In genomic region chr4:126508110-126508899, GRCm38 (mm10) we compare ENCODE assay signal across 23 mouse cellular contexts. TPM values are rescaled to one million over a fixed set of nuclear protein-coding genes. Genes with fewer than 3 reads are reported as not detected.
A peak's percentile ranks its signal among the peaks of the same experiment; 100 is the strongest.
DNase-seq lines count a peak whose midpoint lies in the region; ATAC-seq and TF ChIP-seq lines count a peak whose summit lies in the region.
"Had no signal": no experiment of that assay in that cellular context is flagged by ENCODE, and none has a peak within 500 bp of the region (broad histone marks: within the 10 kb centered on the region; RNA-seq: fewer than 3 reads in every experiment).

No protein-coding gene starts in this region.

- no peak overlapping the region for H3K4me2 ChIP-seq in embryonic facial prominence, embryonic 15.5 days (replicated peaks)
- H3K4me2 ChIP-seq in stomach, postnatal 0 days (replicated peaks; ENCODE audit: low read depth): no peak overlapping the region
- H3K4me2 ChIP-seq in hindbrain, embryonic 11.5 days (replicated peaks; ENCODE audit: low read depth, low read length): no peak overlapping the region
- H3K4me2 ChIP-seq: hindbrain, embryonic 13.5 days; neural tube, embryonic 15.5 days had no signal

- H3K27ac ChIP-seq in kidney, adult 2 months (ENCODE audit: insufficient read depth, low read depth, low read length): no peak overlapping the region
- H3K27ac ChIP-seq in embryonic facial prominence, embryonic 15.5 days (replicated peaks): peak overlapping the region; percentile 40; the same call in 1 of the 2 replicates
- peak overlapping the region; percentile 71 for H3K27ac ChIP-seq in stomach, postnatal 0 days (replicated peaks)
- H3K27ac ChIP-seq in hindbrain, embryonic 11.5 days (ENCODE audit: low read depth, low read length): no peak overlapping the region
- H3K27ac ChIP-seq: heart, adult 2 months; hindbrain, embryonic 13.5 days; layer of hippocampus, adult 2 months; midbrain, embryonic 10.5 days; neural tube, embryonic 15.5 days had no signal

- H3K27me3 ChIP-seq in kidney, adult 2 months (replicated peaks; ENCODE audit: control insufficient read depth, insufficient read depth, low read length): no peaks in the 10 kb centered on the region
- no peaks in the 10 kb centered on the region for H3K27me3 ChIP-seq in embryonic facial prominence, embryonic 15.5 days
- H3K27me3 ChIP-seq in stomach, postnatal 0 days (ENCODE audit: control insufficient read depth, insufficient read depth, low read length): no peaks in the 10 kb centered on the region
- no peaks in the 10 kb centered on the region for H3K27me3 ChIP-seq in hindbrain, embryonic 11.5 days (ENCODE audit: control insufficient read depth, insufficient read depth, low read length)
- H3K27me3 ChIP-seq: hindbrain, embryonic 13.5 days; neural tube, embryonic 15.5 days; Patski had no signal

- no peak overlapping the region for H3K9ac ChIP-seq in embryonic facial prominence, embryonic 15.5 days
- no peak overlapping the region for H3K9ac ChIP-seq in stomach, postnatal 0 days (ENCODE audit: low read length)
- no peak overlapping the region for H3K9ac ChIP-seq in hindbrain, embryonic 11.5 days (ENCODE audit: low read depth, low read length)
- H3K9ac ChIP-seq: hindbrain, embryonic 13.5 days; neural tube, embryonic 15.5 days had no signal

- no peak; the same call in 1 of the 2 replicates for ATAC-seq in embryonic facial prominence, embryonic 15.5 days (ENCODE audit: insufficient number of reproducible peaks, low FRiP score, low TSS enrichment, low read depth)
- peak; percentile 86 for ATAC-seq in megakaryocyte progenitor cell, adult 5-6 weeks (replicated peaks; ENCODE audit: poor library complexity)
- ATAC-seq in stomach, postnatal 0 days (ENCODE audit: low FRiP score, low TSS enrichment): peak; percentile 69
- ATAC-seq in hindbrain, embryonic 11.5 days (ENCODE audit: low FRiP score): no peak
- ATAC-seq: CD4-positive, CD25-positive, alpha-beta regulatory T cell, adult 4 months; forebrain, embryonic 16.5 days; inflammation-experienced regulatory T-cells, adult 6 months; Patski had no signal

- TF ChIP-seq CTCF in kidney, adult 2 months (conservative IDR thresholded peaks at IDR 0.05; ENCODE audit: insufficient read depth, insufficient read length, low read depth, low read length): no peak
- TF ChIP-seq CTCF in stomach, postnatal 0 days (IDR thresholded peaks at IDR 0.05; ENCODE audit: low read depth): no peak

- no peak overlapping the region for H3K4me3 ChIP-seq in kidney, adult 2 months (ENCODE audit: insufficient read depth, low read depth, low read length)
- H3K4me3 ChIP-seq in embryonic facial prominence, embryonic 15.5 days (replicated peaks): no peak overlapping the region
- H3K4me3 ChIP-seq in stomach, postnatal 0 days (ENCODE audit: low read depth, low read length): no peak overlapping the region
- H3K4me3 ChIP-seq in hindbrain, embryonic 11.5 days (ENCODE audit: low read depth, low read length): no peak overlapping the region
- H3K4me3 ChIP-seq: heart, adult 2 months; hindbrain, embryonic 13.5 days; layer of hippocampus, adult 2 months; midbrain, embryonic 10.5 days; neural tube, embryonic 15.5 days had no signal

- H3K9me3 ChIP-seq in embryonic facial prominence, embryonic 15.5 days (replicated peaks): no peaks in the 10 kb centered on the region
- no peaks in the 10 kb centered on the region for H3K9me3 ChIP-seq in stomach, postnatal 0 days (ENCODE audit: control insufficient read depth, low read length)
- H3K9me3 ChIP-seq in hindbrain, embryonic 11.5 days (ENCODE audit: control insufficient read depth, low read length): no peaks in the 10 kb centered on the region
- H3K9me3 ChIP-seq: hindbrain, embryonic 13.5 days; neural tube, embryonic 15.5 days had no signal

- no peaks in the 10 kb centered on the region for H3K4me1 ChIP-seq in kidney, adult 2 months (ENCODE audit: control insufficient read depth, insufficient read depth, low read length)
- H3K4me1 ChIP-seq in embryonic facial prominence, embryonic 15.5 days: no peaks in the 10 kb centered on the region
- no peaks in the 10 kb centered on the region for H3K4me1 ChIP-seq in stomach, postnatal 0 days (replicated peaks; ENCODE audit: control insufficient read depth, insufficient read depth)
- H3K4me1 ChIP-seq in hindbrain, embryonic 11.5 days (replicated peaks; ENCODE audit: control insufficient read depth, insufficient read depth, low read length): no peaks in the 10 kb centered on the region
- H3K4me1 ChIP-seq: hindbrain, embryonic 13.5 days; neural tube, embryonic 15.5 days had no signal

- no peak for TF ChIP-seq POLR2A in kidney, adult 2 months (IDR thresholded peaks at IDR 0.05; ENCODE audit: low read depth, low read length)

- WGBS in kidney, adult 2 months: 64% methylated on average over 14 of the region's 14 CpGs
- 66% methylated on average over 14 of the region's 14 CpGs for WGBS in embryonic facial prominence, embryonic 15.5 days
- WGBS in stomach, postnatal 0 days: 59% methylated on average over 14 of the region's 14 CpGs
- 79% methylated on average over 14 of the region's 14 CpGs for WGBS in hindbrain, embryonic 11.5 days

- peak; percentile 18 for DNase-seq in kidney, adult 2 months
- no peak for DNase-seq in kidney, postnatal 10 days
- DNase-seq in stomach, postnatal 0 days (ENCODE audit: low spot score): peak; percentile 24
- DNase-seq in right cerebral cortex, postnatal 36 days (ENCODE audit: low spot score in 2 of 2): no peak
- DNase-seq in hindbrain, embryonic 11.5 days (ENCODE audit: low spot score): no peak
- DNase-seq: adrenal gland, adult 2 months; cerebellum, adult 11-12 months; cerebellum, postnatal 14 days; gastrocnemius, postnatal 14 days; heart, adult 2 months; kidney, postnatal 14 days; lung, postnatal 4 days; right cerebral cortex, postnatal 14 days had no signal

- no peak for TF ChIP-seq EP300 in stomach, postnatal 0 days (optimal IDR thresholded peaks at IDR 0.05)

- no peaks in the 10 kb centered on the region; the same call in none of the 2 replicates for H3K36me3 ChIP-seq in kidney, adult 2 months (ENCODE audit: control insufficient read depth, insufficient read depth, low read length)
- H3K36me3 ChIP-seq in embryonic facial prominence, embryonic 15.5 days: peaks cover 29% of the 10 kb centered on the region; the same call in 1 of the 2 replicates
- peaks cover 2% of the 10 kb centered on the region; the same call in 1 of the 2 replicates for H3K36me3 ChIP-seq in stomach, postnatal 0 days (ENCODE audit: control insufficient read depth, insufficient read depth, low read length)
- 0 out of 2 replicates have a peak, but pooled peaks cover 2% of the 10 kb centered on the region for H3K36me3 ChIP-seq in hindbrain, embryonic 11.5 days (ENCODE audit: control insufficient read depth, insufficient read depth, low read length)

RNA-seq across cellular contexts. Expression of gene Ago4, which starts 25.0 kb away (rescaled TPM):
- 0.95 and 1.1 TPM in 2 replicates for polyA plus RNA-seq in kidney, adult 2 months (2012; rRNA removed)
- 3.1 and 3.2 TPM in 2 replicates for polyA plus RNA-seq in embryonic facial prominence, embryonic 15.5 days (2015; fragmentation: Nextera tagmentation; extraction: Ambion mirVana)
- total RNA-seq in megakaryocyte progenitor cell, adult 5-6 weeks (2015): 2.0 and 2.1 TPM in 2 replicates
- total RNA-seq in megakaryocyte progenitor cell, adult 5-6 weeks (2017): 3.2 and 4.9 TPM in 2 replicates
- 1.6 and 1.7 TPM in 2 replicates for polyA plus RNA-seq in stomach, postnatal 0 days (2015; fragmentation: Nextera tagmentation; extraction: Ambion mirVana)
- polyA plus RNA-seq in hindbrain, embryonic 11.5 days (2014; fragmentation: Nextera tagmentation; extraction: Ambion mirVana): 2.7 and 4.1 TPM in 2 replicates

RNA-seq across cellular contexts. Expression of gene Ago1, which starts 39.9 kb away (rescaled TPM):
- polyA plus RNA-seq in kidney, adult 2 months (2012; rRNA removed): 18.0 and 21.4 TPM in 2 replicates
- polyA plus RNA-seq in embryonic facial prominence, embryonic 15.5 days (2015; fragmentation: Nextera tagmentation; extraction: Ambion mirVana): 5.0 and 5.5 TPM in 2 replicates
- 14.8 and 20.4 TPM in 2 replicates for total RNA-seq in megakaryocyte progenitor cell, adult 5-6 weeks (2015)
- total RNA-seq in megakaryocyte progenitor cell, adult 5-6 weeks (2017): 16.0 and 19.6 TPM in 2 replicates
- 2.5 and 2.8 TPM in 2 replicates for polyA plus RNA-seq in stomach, postnatal 0 days (2015; fragmentation: Nextera tagmentation; extraction: Ambion mirVana)
- polyA plus RNA-seq in hindbrain, embryonic 11.5 days (2014; fragmentation: Nextera tagmentation; extraction: Ambion mirVana): 29.9 and 37.9 TPM in 2 replicates

RNA-seq across cellular contexts. Expression of gene Clspn, which starts 48.4 kb away (rescaled TPM):
- 0.11 and 0.14 TPM in 2 replicates for polyA plus RNA-seq in kidney, adult 2 months (2012; rRNA removed)
- polyA plus RNA-seq in embryonic facial prominence, embryonic 15.5 days (2015; fragmentation: Nextera tagmentation; extraction: Ambion mirVana): 30.2 and 32.6 TPM in 2 replicates
- 32.5 and 33.7 TPM in 2 replicates for total RNA-seq in megakaryocyte progenitor cell, adult 5-6 weeks (2015)
- total RNA-seq in megakaryocyte progenitor cell, adult 5-6 weeks (2017): 66.8 and 106 TPM in 2 replicates
- polyA plus RNA-seq in stomach, postnatal 0 days (2015; fragmentation: Nextera tagmentation; extraction: Ambion mirVana): 5.9 and 8.9 TPM in 2 replicates
- 41.8 and 53.7 TPM in 2 replicates for polyA plus RNA-seq in hindbrain, embryonic 11.5 days (2014; fragmentation: Nextera tagmentation; extraction: Ambion mirVana)

Comparison
In these comparisons a context has a peak if more than half of its experiments do, and no peak if none do; other contexts are left out.
1. DNase-seq: peak in kidney, adult 2 months (single experiment) and stomach, postnatal 0 days (single experiment); none in kidney, postnatal 10 days (single experiment), right cerebral cortex, postnatal 36 days (0 of 2) and hindbrain, embryonic 11.5 days (single experiment).
2. H3K27ac ChIP-seq: peak in embryonic facial prominence, embryonic 15.5 days (single experiment) and stomach, postnatal 0 days (single experiment); none in kidney, adult 2 months (single experiment) and hindbrain, embryonic 11.5 days (single experiment).
3. ATAC-seq: peak in megakaryocyte progenitor cell, adult 5-6 weeks (single experiment) and stomach, postnatal 0 days (single experiment); none in embryonic facial prominence, embryonic 15.5 days (single experiment) and hindbrain, embryonic 11.5 days (single experiment).